Mouse (Mus musculus) midbrain, embryonic 14.5 days (tissue): ENCODE measurements around the gene Disc1. TPM values are rescaled to one million over a fixed set of nuclear protein-coding genes. Genes with fewer than 3 reads are reported as not detected.

Experiments
- ATAC-seq: fragments of 200-750 bp; cut with Nextera tagmentation; 2 replicates; pipeline ENCODE4 v1.8.0; 2017; ENCODE audit warnings: moderate number of reproducible peaks, moderate library complexity; ENCODE audit not compliant: low FRiP score, low TSS enrichment
- DNase-seq: peaks from one replicate; pipeline ENCODE4 v3.0.0-alpha.2; 2015
- H3K27ac ChIP-seq: fragments of 300-500 bp; sonication (generic); replicated peaks from 2 replicates; pipeline ENCODE4 v1.5.1; 2014; ENCODE audit warnings: mild to moderate bottlenecking, low read depth, low read length, moderate library complexity
- H3K27me3 ChIP-seq: fragments of 300-500 bp; sonication (generic); 2 replicates; pipeline ENCODE4 v1.6.1; 2014; ENCODE audit warnings: low read length, control low read depth, mixed read lengths; ENCODE audit not compliant: control insufficient read depth, insufficient read depth
- H3K36me3 ChIP-seq: fragments of 300-500 bp; sonication (generic); 2 replicates; pipeline ENCODE4 v1.6.1; 2014; ENCODE audit warnings: low read length, control low read depth; ENCODE audit not compliant: control insufficient read depth, insufficient read depth
- H3K4me1 ChIP-seq: fragments of 300-500 bp; sonication (generic); 2 replicates; pipeline ENCODE4 v1.6.1; 2014; ENCODE audit warnings: mild to moderate bottlenecking, antibody characterized with exemption, low read length, control low read depth; ENCODE audit not compliant: control insufficient read depth, insufficient read depth
- H3K4me2 ChIP-seq: fragments of 300-500 bp; sonication (generic); 2 replicates; pipeline ENCODE4 v1.6.1; 2014; ENCODE audit warnings: mild to moderate bottlenecking, low read length, moderate library complexity
- H3K4me3 ChIP-seq: fragments of 300-500 bp; sonication (generic); replicated peaks from 2 replicates; pipeline ENCODE4 v1.5.1; 2014; ENCODE audit warnings: low read depth, low read length
- H3K9ac ChIP-seq: fragments of 300-500 bp; sonication (generic); replicated peaks from 2 replicates; pipeline ENCODE4 v1.6.1; 2014; ENCODE audit warnings: mild to moderate bottlenecking, low read length, moderate library complexity
- H3K9me3 ChIP-seq: fragments of 300-500 bp; sonication (generic); 2 replicates; pipeline ENCODE4 v1.6.1; 2016; ENCODE audit warnings: low read length, control low read depth, mixed read lengths; ENCODE audit not compliant: control insufficient read depth
- WGBS: fragments of 180-500 bp; shearing (Covaris S2); extraction: QIAGEN DNeasy Blood & Tissue Kit; methylation state at CpG from one replicate; pipeline ENCODE4 v1.1.7; 2014; 5-methylcytosine and 5-hydroxymethylcytosine counted together
- polyA plus RNA-seq: library from polyadenylated mRNA; unstranded; fragments of >200 nt; fragmentation: Nextera tagmentation; extraction: Ambion mirVana; gene quantifications from 2 replicates; pipeline ENCODE4 v1.2.1, GENCODE M21; 2014

The Disc1 gene
- polyA plus RNA-seq, 1 experiment from 2014 or later = 0.78 TPM

- WGBS = 5% methylated on average over 11 of the region's 11 CpGs
- Histone ChIP-seq H3K9ac (0 out of 2 replicates have a peak overlapping the region, but pooled peaks have one; percentile 0), H3K9me3 (no peaks in the 10 kb centered on the region), H3K4me2 (0 out of 2 replicates have a peak overlapping the region, but pooled peaks have one; percentile 12), H3K4me1 (peaks cover 13% of the 10 kb centered on the region), H3K36me3 (no peaks in the 10 kb centered on the region), H3K27me3 (no peaks in the 10 kb centered on the region), H3K27ac (peak overlapping the region; percentile 14; the same call in 1 of the 2 replicates), H3K4me3 (no peak overlapping the region)
- DNase-seq (peak; percentile 71), ATAC-seq (peak; percentile 64; the same call in 1 of the 2 replicates)
Observed at GRCm38 (mm10) chr8:125277071-125277682, 223.2 kb downstream of the Disc1 start.

- Histone ChIP-seq H3K4me2 (no peak overlapping the region), H3K4me1 (peaks cover 9% of the 10 kb centered on the region), H3K9ac (no peak overlapping the region), H3K4me3 (no peak overlapping the region), H3K9me3 (no peaks in the 10 kb centered on the region), H3K27ac (no peak overlapping the region), H3K27me3 (no peaks in the 10 kb centered on the region), H3K36me3 (no peaks in the 10 kb centered on the region)
- no peak for ATAC-seq
- DNase-seq = no peak
- WGBS = 92% methylated on average over 2 of the region's 2 CpGs
Observed at GRCm38 (mm10) chr8:125279156-125279555, 225.2 kb downstream of the Disc1 start.

GRCm38 (mm10) chr8:125279892-125280291 lies 225.9 kb downstream of the Disc1 start:
- H3K27me3 ChIP-seq = no peaks in the 10 kb centered on the region
- no peak overlapping the region for H3K4me2 ChIP-seq
- WGBS = 70% methylated on average over 4 of the region's 4 CpGs
- ATAC-seq (no peak), DNase-seq (no peak)
- H3K4me3 ChIP-seq = no peak overlapping the region
- no peaks in the 10 kb centered on the region for H3K9me3 ChIP-seq
- H3K36me3 ChIP-seq = no peaks in the 10 kb centered on the region
- H3K4me1 ChIP-seq = peaks cover 9% of the 10 kb centered on the region
- H3K9ac ChIP-seq = no peak overlapping the region
- no peak overlapping the region for H3K27ac ChIP-seq

GRCm38 (mm10) chr8:125282531-125282930 lies 228.5 kb downstream of the Disc1 start:
- no peaks in the 10 kb centered on the region for H3K36me3 ChIP-seq
- H3K4me1 ChIP-seq = peaks cover 2% of the 10 kb centered on the region
- ATAC-seq (no peak), DNase-seq (no peak)
- no peaks in the 10 kb centered on the region for H3K9me3 ChIP-seq
- no peak overlapping the region for H3K9ac ChIP-seq
- no peak overlapping the region for H3K4me2 ChIP-seq
- H3K4me3 ChIP-seq = no peak overlapping the region
- no peaks in the 10 kb centered on the region for H3K27me3 ChIP-seq
- H3K27ac ChIP-seq = peak overlapping the region; percentile 13; the same call in 1 of the 2 replicates
- WGBS = 45% methylated on average over 7 of the region's 7 CpGs

- no peak overlapping the region for H3K9ac ChIP-seq
- H3K27ac ChIP-seq = no peak overlapping the region
- WGBS = 62% methylated on average over 6 of the region's 6 CpGs
- H3K27me3 ChIP-seq = no peaks in the 10 kb centered on the region
- no peaks in the 10 kb centered on the region for H3K36me3 ChIP-seq
- H3K4me1 ChIP-seq = no peaks in the 10 kb centered on the region
- DNase-seq (no peak), ATAC-seq (no peak)
- no peak overlapping the region for H3K4me2 ChIP-seq
- H3K9me3 ChIP-seq = no peaks in the 10 kb centered on the region
- H3K4me3 ChIP-seq = no peak overlapping the region
Observed at GRCm38 (mm10) chr8:125283542-125283941, 229.5 kb downstream of the Disc1 start.

GRCm38 (mm10) chr8:125284875-125285274 lies 230.9 kb downstream of the Disc1 start:
- Histone ChIP-seq H3K9me3 (no peaks in the 10 kb centered on the region), H3K4me2 (no peak overlapping the region), H3K9ac (no peak overlapping the region), H3K36me3 (no peaks in the 10 kb centered on the region), H3K27me3 (no peaks in the 10 kb centered on the region), H3K27ac (no peak overlapping the region), H3K4me1 (no peaks in the 10 kb centered on the region), H3K4me3 (no peak overlapping the region)
- no peak for ATAC-seq
- DNase-seq = no peak
- 81% methylated on average over 4 of the region's 4 CpGs for WGBS

- ATAC-seq (no peak), DNase-seq (no peak)
- no peaks in the 10 kb centered on the region for H3K4me1 ChIP-seq
- WGBS = 71% methylated on average over 8 of the region's 8 CpGs
- no peak overlapping the region for H3K4me2 ChIP-seq
- no peak overlapping the region for H3K27ac ChIP-seq
- no peaks in the 10 kb centered on the region for H3K27me3 ChIP-seq
- H3K4me3 ChIP-seq = no peak overlapping the region
- no peaks in the 10 kb centered on the region for H3K9me3 ChIP-seq
- no peak overlapping the region for H3K9ac ChIP-seq
- H3K36me3 ChIP-seq = no peaks in the 10 kb centered on the region
Observed at GRCm38 (mm10) chr8:125285391-125285790, 231.4 kb downstream of the Disc1 start.

- ATAC-seq (no peak), DNase-seq (no peak)
- no peak overlapping the region for H3K27ac ChIP-seq
- no peaks in the 10 kb centered on the region for H3K36me3 ChIP-seq
- 78% methylated on average over 12 of the region's 12 CpGs for WGBS
- H3K9me3 ChIP-seq = no peaks in the 10 kb centered on the region
- no peaks in the 10 kb centered on the region for H3K27me3 ChIP-seq
- no peaks in the 10 kb centered on the region for H3K4me1 ChIP-seq
- H3K4me3 ChIP-seq = no peak overlapping the region
- H3K9ac ChIP-seq = no peak overlapping the region
- no peak overlapping the region for H3K4me2 ChIP-seq
Observed at GRCm38 (mm10) chr8:125285966-125286681, 232.1 kb downstream of the Disc1 start.

- Histone ChIP-seq H3K9ac (no peak overlapping the region), H3K4me2 (no peak overlapping the region), H3K27ac (no peak overlapping the region), H3K9me3 (no peaks in the 10 kb centered on the region), H3K36me3 (no peaks in the 10 kb centered on the region), H3K27me3 (no peaks in the 10 kb centered on the region), H3K4me3 (no peak overlapping the region), H3K4me1 (no peaks in the 10 kb centered on the region)
- 87% methylated on average over 4 of the region's 4 CpGs for WGBS
- DNase-seq (no peak), ATAC-seq (no peak)
Observed at GRCm38 (mm10) chr8:125287311-125287710, 233.3 kb downstream of the Disc1 start.
